Mouse (Mus musculus) C2C12 (cell line): Measurements from ENCODE around the gene Zfp868. TPM values are rescaled to one million over a fixed set of nuclear protein-coding genes. Genes with fewer than 3 reads are reported as not detected.
A peak's percentile ranks its signal among the peaks of the same experiment; 100 is the strongest.
"Not testable (repeated sequence)": the region's sequence is repeated elsewhere in the genome, so short reads cannot be mapped to it uniquely, and the experiment has no call there.

ENCODE experiments used
- H3K27me3 ChIP-seq: one replicate; pipeline ENCODE4 v1.6.1; 2011; ENCODE audit not compliant: control insufficient read depth, insufficient read depth, insufficient read length
- H3K36me3 ChIP-seq: one replicate; pipeline ENCODE4 v1.6.1; 2011; ENCODE audit not compliant: control insufficient read depth, insufficient read depth
- H3K4me3 ChIP-seq: one replicate; pipeline ENCODE4 v1.5.1; 2011; ENCODE audit warnings: mild to moderate bottlenecking, control low read depth; ENCODE audit not compliant: poor library complexity, insufficient read depth, severe bottlenecking
- H3K79me2 ChIP-seq: one replicate; pipeline ENCODE4 v1.6.1; 2011; ENCODE audit not compliant: control insufficient read depth, insufficient read depth
- H3K79me3 ChIP-seq: one replicate; pipeline ENCODE4 v1.6.1; 2011; ENCODE audit warnings: low read depth, control low read depth
- H3ac ChIP-seq: one replicate; pipeline ENCODE3; 2011; ENCODE audit warnings: low read depth; ENCODE audit not compliant: control insufficient read depth, insufficient read length
- CEBPB ChIP-seq: IDR thresholded peaks from one replicate; pipeline ENCODE4 v1.6.1; 2011; ENCODE audit warnings: low read depth, mild to moderate bottlenecking, control low read depth, moderate library complexity
- CTCF ChIP-seq: IDR thresholded peaks from one replicate; pipeline ENCODE4 v1.5.1; 2011; ENCODE audit not compliant: control insufficient read depth, insufficient read depth, insufficient read length
- FOSL1 ChIP-seq: IDR thresholded peaks from one replicate; pipeline ENCODE4 v1.8.0; 2011; ENCODE audit warnings: mild to moderate bottlenecking, low read length; ENCODE audit not compliant: poor library complexity, insufficient read depth, severe bottlenecking
- MAX ChIP-seq: IDR thresholded peaks from one replicate; pipeline ENCODE4 v1.6.1; 2011; ENCODE audit warnings: mild to moderate bottlenecking, control low read depth
- MYOD1 ChIP-seq: IDR thresholded peaks from one replicate; pipeline ENCODE4 v1.6.1; 2011; ENCODE audit warnings: low read depth; ENCODE audit not compliant: control insufficient read depth, insufficient read length
- MYOG ChIP-seq: IDR thresholded peaks from one replicate; pipeline ENCODE4 v1.6.1; 2011; ENCODE audit not compliant: control insufficient read depth, insufficient read length; ENCODE audit errors: extremely low read depth
- USF1 ChIP-seq: IDR thresholded peaks from one replicate; pipeline ENCODE4 v1.6.1; 2011; ENCODE audit warnings: low read depth, mild to moderate bottlenecking, control low read depth, moderate library complexity
- long read RNA-seq, 2 experiments: library from polyadenylated mRNA; unstranded; transcript quantifications; one replicate each; pipeline ENCODE4 v2.0.0; 2019 to 2020
- polyA plus RNA-seq: library from polyadenylated mRNA; unstranded; fragments of >200 nt; fragmentation: generic; extraction: Trizol; gene quantifications from one replicate; pipeline ENCODE4 v1.2.1, GENCODE M21; 2012; ENCODE audit warnings: missing spikeins

Zfp868 gene
- polyA plus RNA-seq, result 3.5 TPM
- long read RNA-seq, experiment 1, transcript Zfp868-202 (5 exons, 2,259 nt), result major isoform, 6 of 10 reads
- long read RNA-seq, experiment 1, partial matches to known transcripts, result 0 of 10 reads
- long read RNA-seq, experiment 1, other reads (novel, unspliced or antisense), result 4 of 10 reads
- long read RNA-seq, experiment 2, transcript Zfp868-202 (5 exons, 2,259 nt), result major isoform, 28 of 51 reads
- long read RNA-seq, experiment 2, partial matches to known transcripts, result 0 of 51 reads
- long read RNA-seq, experiment 2, other reads (novel, unspliced or antisense), result 23 of 51 reads

DNA sequence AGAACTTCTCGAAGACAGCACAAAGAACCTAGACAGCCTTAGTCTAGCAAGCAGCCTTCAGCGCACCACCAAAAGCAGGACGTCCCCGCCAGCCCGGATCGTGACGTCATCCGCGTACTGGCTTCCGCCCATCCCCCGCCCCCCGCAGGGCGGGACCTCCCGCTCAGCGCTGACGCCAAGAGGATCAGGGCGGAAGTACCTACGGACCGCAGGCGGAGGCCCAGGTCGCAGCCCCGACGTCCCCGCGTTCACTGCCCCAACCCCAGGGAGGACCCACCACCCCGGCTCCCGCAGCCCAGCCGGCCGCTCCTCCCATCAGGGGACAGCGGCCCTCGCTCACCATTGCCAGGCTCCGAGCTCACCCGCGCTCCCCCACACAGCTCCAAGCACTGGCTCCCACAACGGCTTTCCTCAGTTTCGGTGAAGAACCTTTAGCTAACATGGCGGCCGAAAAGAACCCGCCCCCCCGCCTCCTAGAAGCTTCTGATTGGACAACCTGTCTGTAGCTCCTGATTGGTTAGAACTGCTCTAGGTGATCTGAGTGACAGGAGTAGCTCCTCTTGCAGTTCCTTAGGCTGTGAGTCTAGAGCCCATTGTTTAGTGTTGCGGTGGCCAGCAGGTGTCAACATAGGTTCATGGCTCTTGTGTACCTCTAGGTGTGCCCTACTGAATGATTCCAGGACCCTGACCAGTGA, at the start of gene Zfp868:
TSS of gene Zfp868 (minus strand) at position 454 of the 695 bp plus-strand sequence.
- peaks cover 27% of the 10 kb centered on the region for H3K79me3 ChIP-seq

GRCm38 (mm10) chr8:69665051-69665450, 39.7 kb upstream of the Zfp868 start:
- not testable (repeated sequence) for H3ac ChIP-seq, H3K27me3 ChIP-seq, H3K4me3 ChIP-seq, H3K36me3 ChIP-seq, H3K79me2 ChIP-seq, H3K79me3 ChIP-seq

More for the DNA sequence above, at the start of gene Zfp868:
- Histone ChIP-seq H3ac (peak within 1 kb of the TSS; percentile 93), H3K27me3 (no peaks in the 10 kb centered on the region), H3K36me3 (no peaks in the 10 kb centered on the region), H3K4me3 (peak within 1 kb of the TSS; percentile 37), H3K79me2 (peaks cover 44% of the 10 kb centered on the region)
- TF ChIP-seq CTCF (peak; percentile 6), FOSL1 (no peak)

- Histone ChIP-seq H3K4me3 (no peak overlapping the region), H3K79me2 (no peaks in the 10 kb centered on the region), H3K79me3 (no peaks in the 10 kb centered on the region), H3K36me3 (no peaks in the 10 kb centered on the region), H3ac (no peak overlapping the region), H3K27me3 (no peaks in the 10 kb centered on the region)
- no peak for TF ChIP-seq MYOG
- TF ChIP-seq CEBPB, result no peak
- TF ChIP-seq MYOD1, result no peak
- no peak for TF ChIP-seq MAX
- no peak for TF ChIP-seq CTCF
- TF ChIP-seq FOSL1, result no peak
- TF ChIP-seq USF1, result no peak
Observed at GRCm38 (mm10) chr8:69661294-69661693, 35.9 kb upstream of the Zfp868 start.

DNA sequence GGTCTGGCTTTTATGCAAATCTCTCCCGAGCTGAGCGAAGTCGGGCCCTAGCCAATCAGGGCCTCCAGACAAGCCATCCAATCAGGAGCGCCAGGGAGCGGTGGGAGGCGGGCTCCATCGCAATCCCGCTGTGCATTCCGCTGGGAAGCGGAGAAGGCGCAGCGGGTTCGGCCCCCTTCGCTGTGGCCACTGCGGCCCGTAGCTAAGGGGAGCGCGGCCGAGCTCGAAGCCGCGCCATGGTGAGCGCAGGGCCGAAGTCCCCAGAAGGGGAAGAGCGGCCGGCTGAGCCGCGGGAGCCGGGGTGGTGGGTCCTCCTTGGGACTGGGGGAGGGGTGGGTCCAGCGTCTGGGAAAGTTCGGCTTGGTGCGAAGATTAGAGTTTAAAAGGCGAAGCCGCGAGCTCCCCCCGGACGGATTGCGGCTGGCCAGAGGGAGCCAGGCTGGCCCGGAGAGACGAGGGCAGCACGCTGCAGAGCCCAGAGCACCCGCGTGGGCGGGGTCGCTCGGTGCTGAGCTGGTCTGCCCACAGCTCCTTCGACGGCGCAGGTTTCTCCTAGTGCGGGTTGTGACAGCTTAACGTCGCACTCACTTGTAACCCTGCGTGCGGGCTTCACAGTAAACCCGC, 29.1 kb upstream of the Zfp868 start, which contains the start of gene Zfp964:
TSS of gene Zfp964 (plus strand) at position 122 of the 624 bp plus-strand sequence.
- Histone ChIP-seq H3K4me3 (peak within 1 kb of the TSS; percentile 25), H3K27me3 (no peaks in the 10 kb centered on the region), H3K36me3 (no peaks in the 10 kb centered on the region), H3K79me3 (no peaks in the 10 kb centered on the region), H3ac (peak within 1 kb of the TSS; percentile 58), H3K79me2 (no peaks in the 10 kb centered on the region)
- TF ChIP-seq CEBPB, result no peak
- TF ChIP-seq MAX, result peak; percentile 53

DNA sequence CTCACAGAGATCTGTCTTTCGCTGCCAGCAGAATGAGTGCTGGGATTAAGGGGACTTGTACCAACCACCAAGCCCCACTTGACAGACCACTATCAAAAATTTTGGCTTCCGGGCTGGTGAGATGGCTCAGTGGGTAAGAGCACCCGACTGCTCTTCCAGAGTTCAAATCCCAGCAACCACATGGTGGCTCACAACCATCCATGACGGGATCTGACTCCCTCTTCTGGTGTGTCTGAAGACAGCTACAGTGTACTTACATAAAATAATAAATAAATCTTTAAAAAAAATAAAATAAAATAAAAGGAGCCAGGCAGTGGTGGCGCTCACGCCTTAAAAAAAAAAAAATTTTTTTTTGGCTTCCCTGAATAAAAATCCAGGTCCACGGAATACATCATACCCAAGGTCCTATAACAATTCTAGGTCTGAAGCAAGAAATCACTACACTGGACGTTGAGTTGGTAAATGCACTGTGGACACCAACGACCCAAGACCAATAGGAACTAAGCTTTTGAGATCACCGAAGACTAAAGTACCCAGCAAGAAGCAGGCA, 28.5 kb upstream of the Zfp868 start:
- H3K79me3 ChIP-seq, result no peaks in the 10 kb centered on the region
- H3K4me3 ChIP-seq, result no peak overlapping the region
- H3K36me3 ChIP-seq, result no peaks in the 10 kb centered on the region
- H3K27me3 ChIP-seq, result no peaks in the 10 kb centered on the region
- H3K79me2 ChIP-seq, result no peaks in the 10 kb centered on the region
- H3ac ChIP-seq, result no peak overlapping the region
- TF ChIP-seq MYOG (no peak), CTCF (no peak), MAX (no peak), FOSL1 (no peak), CEBPB (no peak), USF1 (no peak), MYOD1 (no peak)

GRCm38 (mm10) chr8:69618078-69618477, 7.3 kb downstream of the Zfp868 start:
- Histone ChIP-seq H3K79me2 (peaks cover 30% of the 10 kb centered on the region), H3K27me3 (no peaks in the 10 kb centered on the region), H3K4me3 (no peak overlapping the region), H3ac (no peak overlapping the region), H3K79me3 (peaks cover 25% of the 10 kb centered on the region), H3K36me3 (peaks cover 16% of the 10 kb centered on the region)
- TF ChIP-seq FOSL1 (no peak), MYOG (no peak), MAX (no peak), CEBPB (no peak), MYOD1 (no peak), USF1 (no peak), CTCF (no peak)
